Mouse (Mus musculus): Measurements from ENCODE around the gene Fgf22.

GRCm38 (mm10) chr10:79709307-79709706 is 45.6 kb upstream of the Fgf22 start:
- TF ChIP-seq EP300 (IDR thresholded peaks at IDR 0.05; ENCODE audit: insufficient read depth, low read depth, low read length), result no peak
- TF ChIP-seq POLR2A (IDR thresholded peaks at IDR 0.05; ENCODE audit: insufficient read depth, low read length), result no peak

All from ES-Bruce4 (cell line).